Mouse (Mus musculus): ENCODE measurements around the gene Csn1s1. TPM values are rescaled to one million over a fixed set of nuclear protein-coding genes. Genes with fewer than 3 reads are reported as not detected.

The Csn1s1 gene
- not detected in 2 replicates for polyA plus RNA-seq (2016; fragmentation: Nextera tagmentation; extraction: Ambion mirVana)

- H3K36me3 ChIP-seq: no peaks in the 10 kb centered on the region
- H3K4me3 ChIP-seq: no peak within 1 kb of the TSS
- DNase-seq (ENCODE audit: low spot score): no peak
- H3K27me3 ChIP-seq (ENCODE audit: insufficient read depth, poor library complexity, severe bottlenecking): no peaks in the 10 kb centered on the region
- H3K27ac ChIP-seq: no peak within 1 kb of the TSS
- H3K4me1 ChIP-seq: no peaks in the 10 kb centered on the region
- H3K9me3 ChIP-seq: no peaks in the 10 kb centered on the region
Measured at GRCm38 (mm10) chr5:87665908-87666307, at the start of gene Csn1s1. Csn1s1 (plus strand) TSS chr5:87666208.

GRCm38 (mm10) chr5:87622681-87623080 is 43.3 kb upstream of the Csn1s1 start:
- no peaks in the 10 kb centered on the region for H3K9me3 ChIP-seq
- no peaks in the 10 kb centered on the region for H3K4me1 ChIP-seq
- H3K27me3 ChIP-seq (ENCODE audit: insufficient read depth, poor library complexity, severe bottlenecking): no peaks in the 10 kb centered on the region
- H3K36me3 ChIP-seq: no peaks in the 10 kb centered on the region
- H3K4me3 ChIP-seq: no peak overlapping the region
- no peak overlapping the region for H3K27ac ChIP-seq
- DNase-seq (ENCODE audit: low spot score): no peak

GRCm38 (mm10) chr5:87642787-87643186 is 23.2 kb upstream of the Csn1s1 start:
- Histone ChIP-seq H3K27me3 (ENCODE audit: insufficient read depth, poor library complexity, severe bottlenecking) (no peaks in the 10 kb centered on the region), H3K4me3 (no peak overlapping the region), H3K4me1 (no peaks in the 10 kb centered on the region), H3K27ac (no peak overlapping the region), H3K9me3 (no peaks in the 10 kb centered on the region), H3K36me3 (no peaks in the 10 kb centered on the region)
- DNase-seq (ENCODE audit: low spot score): no peak

DNA sequence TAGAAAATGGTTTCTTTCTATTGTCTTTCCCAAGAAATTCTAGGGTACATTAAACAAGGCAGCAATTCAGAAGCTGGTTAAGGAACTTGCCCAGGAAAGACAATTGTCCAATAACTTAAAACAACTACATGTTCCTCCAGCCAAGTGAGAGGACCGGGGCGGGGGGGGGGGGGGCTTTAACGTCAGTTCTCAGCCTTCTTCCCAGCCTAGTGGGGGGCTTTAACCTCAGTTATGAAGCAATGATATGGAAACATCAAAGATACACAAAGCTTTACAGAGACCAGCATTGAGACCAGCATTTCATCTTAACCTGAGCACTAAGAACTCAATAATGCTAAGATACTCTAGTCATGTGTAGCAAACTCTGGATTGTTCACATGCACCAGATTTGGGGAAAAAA is 33.5 kb downstream of the Csn1s1 start, which contains the start of gene Csn2:
Gene Csn2, minus strand, starts transcription at position 101 of the 400 bp plus-strand sequence.
- 65% methylated on average over 3 of the region's 3 CpGs for WGBS
- no peaks in the 10 kb centered on the region for H3K27me3 ChIP-seq (ENCODE audit: insufficient read depth, poor library complexity, severe bottlenecking)

GRCm38 (mm10) chr5:87705891-87706290 is 39.9 kb downstream of the Csn1s1 start:
- Histone ChIP-seq H3K27ac (no peak overlapping the region), H3K9me3 (no peaks in the 10 kb centered on the region), H3K4me1 (no peaks in the 10 kb centered on the region), H3K27me3 (ENCODE audit: insufficient read depth, poor library complexity, severe bottlenecking) (no peaks in the 10 kb centered on the region), H3K4me3 (no peak overlapping the region), H3K36me3 (no peaks in the 10 kb centered on the region)
- 75% methylated on average over 1 of the region's 1 CpGs for WGBS
- DNase-seq (ENCODE audit: low spot score): no peak

More for the DNA sequence above, 33.5 kb downstream of the Csn1s1 start, which contains the start of gene Csn2:
- H3K27ac ChIP-seq: no peak within 1 kb of the TSS
- H3K9me3 ChIP-seq: no peaks in the 10 kb centered on the region
- no peak for DNase-seq (ENCODE audit: low spot score)
- H3K4me3 ChIP-seq: no peak within 1 kb of the TSS
- no peaks in the 10 kb centered on the region for H3K36me3 ChIP-seq
- H3K4me1 ChIP-seq: no peaks in the 10 kb centered on the region

Other genes with a start within 250 kb of the Csn1s1 start
- not detected in 2 replicates for gene Ugt2b38, start 242.0 kb upstream of the Csn1s1 start, polyA plus RNA-seq (2016; fragmentation: Nextera tagmentation; extraction: Ambion mirVana)
- gene Ugt2a2, start 183.9 kb upstream of the Csn1s1 start, polyA plus RNA-seq (2016; fragmentation: Nextera tagmentation; extraction: Ambion mirVana): not detected in 2 replicates
- not detected in 2 replicates for gene Gm43638, start 179.4 kb upstream of the Csn1s1 start, polyA plus RNA-seq (2016; fragmentation: Nextera tagmentation; extraction: Ambion mirVana)
- gene Ugt2a1, start 175.3 kb upstream of the Csn1s1 start, polyA plus RNA-seq (2016; fragmentation: Nextera tagmentation; extraction: Ambion mirVana): not detected in 2 replicates
- 0.18 TPM in 1 of 2 replicates, not detected in the other for gene Sult1b1, start 128.0 kb upstream of the Csn1s1 start, polyA plus RNA-seq (2016; fragmentation: Nextera tagmentation; extraction: Ambion mirVana)
- gene Sult1d1, start 97.2 kb upstream of the Csn1s1 start, polyA plus RNA-seq (2016; fragmentation: Nextera tagmentation; extraction: Ambion mirVana): not detected in 2 replicates
- gene Sult1e1, start 74.6 kb upstream of the Csn1s1 start, polyA plus RNA-seq (2016; fragmentation: Nextera tagmentation; extraction: Ambion mirVana): 0.15 TPM in 1 of 2 replicates, not detected in the other
- not detected in 2 replicates for gene Csn2, start 33.4 kb downstream of the Csn1s1 start, polyA plus RNA-seq (2016; fragmentation: Nextera tagmentation; extraction: Ambion mirVana)
- gene Csn1s2a, start 108.4 kb downstream of the Csn1s1 start, polyA plus RNA-seq (2016; fragmentation: Nextera tagmentation; extraction: Ambion mirVana): not detected in 2 replicates
- not detected in 2 replicates for gene Csn1s2b, start 141.9 kb downstream of the Csn1s1 start, polyA plus RNA-seq (2016; fragmentation: Nextera tagmentation; extraction: Ambion mirVana)
- not detected in 2 replicates for gene Prr27, start 159.5 kb downstream of the Csn1s1 start, polyA plus RNA-seq (2016; fragmentation: Nextera tagmentation; extraction: Ambion mirVana)
- gene Odam, start 218.8 kb downstream of the Csn1s1 start, polyA plus RNA-seq (2016; fragmentation: Nextera tagmentation; extraction: Ambion mirVana): not detected in 2 replicates

Data from heart, embryonic 10.5 days (tissue).